Mouse (Mus musculus): Measurements from ENCODE around the gene Eva1a.

DNA sequence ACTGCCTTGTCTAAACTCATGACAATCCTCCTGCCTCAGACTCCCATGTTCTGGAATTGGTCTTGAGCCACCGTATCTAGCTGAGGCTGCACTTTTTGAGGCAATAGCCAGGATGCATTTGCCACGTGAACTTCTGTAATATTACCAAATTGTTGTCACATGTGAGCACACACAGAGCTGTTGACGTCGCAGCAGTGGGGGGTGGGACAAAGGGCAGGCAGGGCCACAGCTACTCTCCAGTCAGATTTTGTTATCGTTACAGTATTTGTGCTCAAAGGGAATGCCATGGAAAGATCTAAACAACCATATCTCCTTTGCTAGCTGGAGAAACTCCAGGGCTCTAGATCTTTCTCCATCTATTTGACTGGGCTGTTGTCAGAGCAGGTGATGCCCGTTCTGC, 1.6 kb upstream of the Eva1a start:
- TF ChIP-seq CTCF (IDR thresholded peaks at IDR 0.05; ENCODE audit: low read depth) (no peak), EP300 (IDR thresholded peaks at IDR 0.05; ENCODE audit: low read depth) (no peak)
